Mouse (Mus musculus) erythroid progenitor cell, adult 5-6 weeks (primary cell): ENCODE data around the gene Myof. TPM values are rescaled to one million over a fixed set of nuclear protein-coding genes. Genes with fewer than 3 reads are reported as not detected.

Experiments used
- ATAC-seq: replicated peaks from 2 replicates; pipeline ENCODE4 v1.8.0; 2016; ENCODE audit warnings: moderate number of reproducible peaks, mild to moderate bottlenecking, moderate TSS enrichment, inconsistent platforms; ENCODE audit not compliant: poor library complexity, low FRiP score, severe bottlenecking
- total RNA-seq, 2 experiments: library from RNA; stranded (forward) in 1 of 2; stranded (reverse) in 1 of 2; fragments of 150-400 nt in 1 of 2; fragments of 186-747, 209-891 nt in 1 of 2; gene quantifications; 2 replicates each; pipeline versions ENCODE4 v1.2.3 to v1.2.4; 2015 to 2017; ENCODE audit warnings: low replicate concordance in 2 of 2

The Myof gene
- total RNA-seq, 2 experiments from 2014 or later, result 0.84 to 2.0 TPM

DNA sequence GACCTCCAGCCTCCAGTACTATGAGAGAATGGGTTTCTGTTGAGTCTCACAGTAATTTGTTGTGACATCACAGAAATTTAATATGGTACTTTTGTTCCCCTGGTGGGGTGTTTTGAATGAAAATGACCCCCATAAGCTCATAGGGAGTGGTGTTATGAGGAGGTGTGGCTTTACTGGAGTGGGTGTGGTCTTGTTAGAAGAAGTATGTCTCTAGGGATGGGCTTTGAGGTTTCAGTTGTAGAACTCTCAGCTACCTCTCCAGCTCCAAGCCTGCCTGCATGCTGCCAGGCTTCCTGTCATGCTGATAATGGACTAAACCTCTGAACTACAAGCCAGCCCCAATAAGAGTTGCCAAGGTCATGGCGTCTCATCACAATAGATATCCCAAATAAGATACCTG is 6.3 kb upstream of the Myof start:
- ATAC-seq, result no peak

DNA sequence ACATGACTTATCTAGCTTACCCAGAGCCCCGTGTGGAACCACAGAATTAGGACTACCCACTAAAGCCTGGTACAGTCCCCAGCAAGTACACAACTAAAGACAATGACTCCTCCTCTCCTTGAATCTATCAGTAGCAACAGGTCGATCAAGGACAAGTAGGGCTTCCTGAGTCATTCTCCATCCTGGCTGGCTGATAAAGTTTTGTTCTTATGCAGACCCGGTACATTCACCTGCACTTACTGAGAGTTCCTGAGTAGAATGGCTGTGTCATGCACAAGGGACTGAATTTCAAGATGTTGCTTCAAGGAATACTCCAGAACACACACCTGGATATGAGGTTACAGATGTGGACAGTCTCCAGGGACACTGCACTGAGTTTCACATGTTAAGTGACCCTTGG is 1.8 kb upstream of the Myof start:
- no peak for ATAC-seq

DNA sequence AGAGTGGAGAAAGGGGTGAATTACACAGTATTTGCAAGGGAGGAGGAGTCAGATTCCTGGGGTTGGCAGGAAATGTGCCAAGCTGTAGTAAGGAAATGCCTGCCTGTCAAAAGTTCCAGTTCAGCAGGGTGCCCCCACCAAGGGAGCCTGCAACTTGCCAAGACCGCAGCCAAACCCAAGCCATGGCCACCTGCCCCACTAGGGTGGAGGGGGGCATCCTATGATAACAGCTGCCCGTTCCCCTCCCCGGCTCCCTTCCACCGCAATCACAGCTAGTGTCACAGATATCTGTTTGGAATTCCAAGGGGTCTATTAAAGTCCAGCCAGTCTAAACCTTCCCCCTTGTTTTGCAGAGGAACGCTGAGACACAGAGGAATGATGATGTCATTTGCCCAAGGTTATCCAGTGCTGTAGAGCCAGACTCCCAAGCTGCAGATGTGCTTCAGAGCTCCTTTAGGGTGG is 1.1 kb downstream of the Myof start:
- no peak for ATAC-seq

DNA sequence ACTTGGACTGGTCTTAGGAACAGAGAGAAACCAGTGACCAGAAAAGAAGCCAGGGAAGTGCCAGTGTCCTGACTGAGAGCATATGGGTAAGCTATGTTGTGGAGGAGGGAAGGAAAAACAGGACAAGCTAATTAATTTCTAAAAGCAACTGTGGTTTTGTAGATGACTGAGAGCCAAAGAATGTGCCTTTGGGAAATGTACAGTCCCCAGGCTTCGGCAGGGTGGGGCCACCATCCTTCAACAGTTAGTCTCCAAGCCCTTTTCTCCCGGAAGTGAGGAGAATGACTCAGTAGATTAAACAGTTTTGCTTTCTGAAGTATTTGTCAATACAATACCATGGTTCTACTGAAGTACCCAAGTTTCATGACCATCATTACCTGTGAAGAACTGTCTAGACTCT is 5.1 kb downstream of the Myof start:
- no peak for ATAC-seq

DNA sequence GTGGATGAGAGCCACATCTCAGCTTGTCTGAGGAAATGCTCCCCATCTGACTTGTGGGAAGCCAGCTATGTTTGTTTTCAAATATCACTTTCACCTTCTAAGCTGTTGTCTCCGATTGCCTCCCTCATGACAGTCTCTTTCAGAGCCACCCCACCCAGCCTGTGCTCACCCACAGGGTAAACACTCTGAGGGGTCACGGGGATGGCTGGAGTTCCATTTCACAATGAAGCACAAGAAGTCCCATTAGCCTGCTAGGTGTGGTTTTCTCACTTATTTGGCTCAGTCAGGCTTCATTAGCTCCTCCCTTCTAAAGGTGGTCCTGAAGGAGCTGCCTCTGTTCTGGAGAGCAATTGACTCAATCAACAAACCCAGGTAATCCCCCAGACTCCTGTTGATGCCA is 7.6 kb downstream of the Myof start:
- no peak for ATAC-seq

DNA sequence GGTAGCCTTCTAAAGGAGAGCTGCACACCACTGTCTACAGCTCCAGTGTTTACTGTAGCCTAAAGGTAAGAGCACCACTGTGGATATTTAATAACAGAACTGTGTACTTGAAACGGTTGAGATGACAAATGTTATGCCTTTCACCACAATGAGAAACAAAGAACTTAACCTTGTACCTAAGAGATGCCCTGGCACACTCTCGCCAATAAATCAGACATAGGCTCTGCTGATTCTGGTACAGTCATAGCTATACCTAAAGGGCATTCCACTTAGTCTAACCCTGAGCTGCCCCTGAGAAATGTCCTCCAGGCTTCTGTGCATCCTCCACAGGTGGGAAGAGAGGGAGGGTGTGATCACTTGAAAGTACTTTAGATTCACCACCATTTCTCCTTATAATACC is 8.7 kb downstream of the Myof start:
- no peak for ATAC-seq

DNA sequence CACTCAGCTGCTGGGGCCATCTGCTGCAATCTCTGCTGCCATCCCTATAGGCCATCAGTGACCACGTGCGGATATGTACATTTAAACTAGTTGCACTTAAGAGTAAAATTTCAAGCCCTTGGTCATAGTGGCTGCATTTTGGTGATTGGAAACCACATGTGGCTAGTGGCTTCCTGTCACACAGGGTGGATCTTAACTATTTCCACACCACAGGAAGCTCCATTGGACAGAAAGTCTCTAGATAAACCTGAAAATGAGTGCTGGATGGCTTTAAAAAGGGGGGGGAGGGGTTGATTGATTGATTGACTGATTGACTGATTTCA is 9.7 kb downstream of the Myof start:
- no peak for ATAC-seq

DNA sequence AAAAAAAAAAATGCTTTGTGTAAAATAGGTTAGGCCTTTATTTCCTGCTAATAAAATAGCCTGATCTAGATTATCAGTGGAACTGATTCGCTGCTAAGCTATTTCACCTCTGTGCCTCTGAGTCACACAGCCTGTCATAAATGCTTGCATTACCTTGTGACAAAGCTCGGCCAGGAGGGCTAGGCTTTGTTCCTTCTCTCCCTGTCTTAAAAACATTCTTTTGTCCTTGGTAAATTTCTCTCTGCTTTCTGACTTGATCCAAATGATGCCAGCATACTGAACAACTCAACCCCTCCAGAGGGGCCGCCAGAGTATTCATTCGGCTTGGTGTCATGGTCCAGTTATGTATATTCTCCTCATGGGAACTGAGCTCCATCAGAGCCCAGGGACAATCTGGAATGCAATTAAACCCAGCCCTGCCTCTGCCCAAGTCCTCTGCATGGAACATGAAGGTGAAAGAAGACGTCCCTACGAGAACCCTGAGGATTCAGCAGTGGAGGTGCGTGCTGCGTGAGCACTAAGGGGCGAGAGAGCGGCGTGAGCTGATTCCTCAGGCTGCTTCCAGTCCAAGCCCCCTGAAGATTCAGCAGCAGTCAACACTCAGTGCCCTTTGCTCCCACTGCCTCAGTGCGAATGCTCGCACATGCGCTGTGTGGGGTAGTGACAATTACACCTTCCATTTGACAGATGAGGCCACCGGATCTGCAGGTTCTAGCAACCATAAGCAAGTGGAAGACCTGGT is 10.2 kb downstream of the Myof start:
- ATAC-seq, result no peak

DNA sequence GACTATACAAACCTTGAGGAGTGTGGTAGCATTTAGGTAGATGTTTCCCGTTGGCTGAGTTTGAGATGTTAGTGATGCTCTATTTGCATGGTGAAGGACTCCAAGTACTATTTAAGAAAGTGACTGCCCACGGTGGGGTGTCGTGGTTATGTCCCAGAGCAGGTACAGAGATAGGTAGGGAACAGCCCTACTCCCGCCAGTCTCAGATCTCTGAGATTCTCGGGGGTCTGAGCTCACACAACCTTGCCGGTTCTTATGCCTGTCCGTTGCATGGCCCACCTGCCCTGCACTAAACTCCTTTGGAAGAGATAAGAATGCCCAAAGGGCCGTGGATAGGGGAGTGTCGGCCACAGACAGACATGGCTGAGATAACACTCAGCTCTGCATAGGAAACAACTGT is 12.2 kb downstream of the Myof start:
- no peak for ATAC-seq

DNA sequence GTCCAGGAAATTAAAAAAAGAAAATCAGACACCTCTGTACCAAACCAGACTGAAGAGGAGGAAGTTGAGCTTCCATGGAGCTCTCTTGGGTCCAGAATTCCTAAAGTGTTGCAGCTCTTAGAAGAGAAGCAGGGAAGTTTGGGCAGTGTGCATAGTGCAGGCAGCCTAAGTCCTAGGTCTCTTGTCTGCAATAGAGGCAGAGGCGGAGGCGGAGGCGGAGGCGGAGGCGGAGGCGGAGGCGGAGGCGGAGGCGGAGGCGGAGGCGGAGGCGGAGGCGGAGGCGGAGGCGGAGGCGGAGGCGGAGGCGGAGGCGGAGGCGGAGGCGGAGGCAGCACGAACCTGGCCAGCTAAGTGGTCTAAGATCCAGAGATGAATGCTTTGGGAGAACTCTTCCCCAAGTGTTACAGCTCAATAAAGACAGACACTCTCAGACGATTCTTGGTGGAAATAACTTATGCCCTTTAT is 12.7 kb downstream of the Myof start:
- no peak for ATAC-seq

DNA sequence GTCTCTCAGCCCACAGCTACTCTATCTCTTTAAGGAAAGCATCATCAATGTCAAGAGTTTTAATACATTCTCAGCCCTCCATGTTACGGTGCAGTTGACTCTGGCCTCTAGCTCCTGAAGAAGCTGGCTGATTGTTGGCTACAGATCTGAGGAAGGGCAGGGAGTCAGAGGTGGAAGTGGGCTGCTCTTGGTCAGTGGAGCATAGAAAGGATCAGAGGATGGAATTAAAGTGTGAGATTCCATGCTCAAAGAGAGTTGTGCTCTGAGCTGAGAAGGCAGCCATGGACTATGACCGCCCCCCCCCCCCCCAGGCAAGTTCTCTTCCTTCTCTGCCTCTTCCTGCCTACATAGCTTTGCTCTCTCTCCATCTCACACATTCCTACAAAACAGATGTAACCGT is 13.5 kb downstream of the Myof start:
- ATAC-seq, result no peak

DNA sequence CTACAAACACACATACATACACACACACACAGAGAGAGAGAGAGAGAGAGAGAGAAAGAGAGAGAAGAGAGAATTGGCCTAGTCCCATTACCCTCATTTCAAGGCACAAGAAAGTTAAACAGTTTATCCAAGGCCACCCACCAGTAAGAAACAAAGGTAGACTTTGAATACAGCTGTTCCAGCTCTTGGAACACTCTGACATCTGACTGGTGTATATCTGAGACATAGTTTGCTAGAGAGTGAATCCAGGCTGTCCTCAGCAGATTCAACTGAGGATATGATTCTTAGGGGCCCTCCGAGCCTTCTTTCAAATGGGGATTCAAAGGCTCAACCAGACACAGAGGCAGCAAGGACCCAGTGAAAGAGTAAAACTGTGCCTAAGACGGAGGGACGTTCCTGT is 14.1 kb downstream of the Myof start:
- ATAC-seq, result no peak

DNA sequence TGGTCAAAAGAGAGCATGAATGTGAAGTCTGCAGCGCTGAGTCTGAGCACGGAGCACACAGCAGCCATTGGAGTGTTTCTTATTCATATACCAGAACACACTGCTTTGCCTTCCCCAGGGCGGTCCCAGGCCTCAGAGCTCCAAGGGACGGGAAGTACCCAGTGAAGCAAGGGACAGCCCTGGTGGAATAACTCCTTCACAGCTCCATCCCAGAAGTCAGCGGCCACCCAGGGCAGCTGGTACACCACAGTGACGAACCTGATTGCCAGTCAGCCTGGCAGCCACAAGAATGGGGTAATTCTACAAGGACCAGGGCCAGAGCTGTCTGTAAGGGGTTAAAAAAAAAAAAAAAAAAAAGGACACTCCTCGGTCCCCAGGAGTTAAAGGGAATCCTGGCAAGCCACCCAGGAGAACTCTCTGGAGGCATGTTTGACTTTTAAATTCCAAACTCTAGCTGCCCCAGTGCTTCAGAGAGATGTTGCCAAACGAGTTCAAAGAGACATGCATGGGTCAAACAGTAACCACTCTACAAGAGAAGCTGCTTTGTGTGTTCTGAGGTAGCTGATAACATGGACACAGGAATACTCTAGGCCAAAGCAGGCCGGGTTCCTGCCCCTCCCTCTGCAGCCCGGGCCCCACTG is 15.4 kb downstream of the Myof start:
- no peak for ATAC-seq

DNA sequence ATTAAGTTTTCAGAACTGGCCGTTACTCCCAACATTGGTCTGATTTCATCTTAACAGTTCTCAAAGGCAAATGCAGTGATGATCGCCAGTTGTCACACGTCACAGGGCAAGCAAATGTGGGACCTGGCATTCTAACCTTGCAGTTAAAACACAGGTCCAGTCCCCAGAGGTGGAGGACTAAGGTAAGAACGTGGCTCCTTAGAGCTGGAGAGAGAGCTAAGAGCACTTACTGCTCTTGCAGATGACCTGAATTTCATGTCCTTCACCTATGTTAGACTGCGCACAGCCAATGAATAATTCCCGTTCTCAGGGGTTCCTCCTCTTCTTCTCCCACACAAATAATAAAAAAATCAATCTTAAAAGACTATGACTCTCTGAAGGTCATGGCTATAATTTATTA is 16.0 kb downstream of the Myof start:
- no peak for ATAC-seq

DNA sequence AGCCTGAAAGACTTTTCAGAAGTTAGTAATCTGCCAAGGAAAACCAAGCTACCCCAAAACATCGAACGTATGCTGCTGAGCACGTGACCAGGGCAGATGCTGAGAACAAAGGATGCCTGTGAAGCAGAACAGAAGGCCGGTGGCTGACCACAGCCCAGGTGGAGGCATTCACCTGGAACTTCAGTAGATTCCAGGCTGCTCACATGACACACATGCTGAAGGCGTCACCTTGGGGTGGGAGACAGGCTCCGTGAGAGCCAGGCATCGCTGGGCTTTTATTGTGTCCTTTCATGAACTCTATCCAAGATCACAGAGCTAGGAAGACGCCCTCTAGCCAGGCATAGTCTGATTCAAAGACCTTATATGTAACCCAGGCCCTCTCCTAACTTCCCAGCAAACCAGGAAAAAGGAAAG is 17.2 kb downstream of the Myof start:
- ATAC-seq, result no peak

DNA sequence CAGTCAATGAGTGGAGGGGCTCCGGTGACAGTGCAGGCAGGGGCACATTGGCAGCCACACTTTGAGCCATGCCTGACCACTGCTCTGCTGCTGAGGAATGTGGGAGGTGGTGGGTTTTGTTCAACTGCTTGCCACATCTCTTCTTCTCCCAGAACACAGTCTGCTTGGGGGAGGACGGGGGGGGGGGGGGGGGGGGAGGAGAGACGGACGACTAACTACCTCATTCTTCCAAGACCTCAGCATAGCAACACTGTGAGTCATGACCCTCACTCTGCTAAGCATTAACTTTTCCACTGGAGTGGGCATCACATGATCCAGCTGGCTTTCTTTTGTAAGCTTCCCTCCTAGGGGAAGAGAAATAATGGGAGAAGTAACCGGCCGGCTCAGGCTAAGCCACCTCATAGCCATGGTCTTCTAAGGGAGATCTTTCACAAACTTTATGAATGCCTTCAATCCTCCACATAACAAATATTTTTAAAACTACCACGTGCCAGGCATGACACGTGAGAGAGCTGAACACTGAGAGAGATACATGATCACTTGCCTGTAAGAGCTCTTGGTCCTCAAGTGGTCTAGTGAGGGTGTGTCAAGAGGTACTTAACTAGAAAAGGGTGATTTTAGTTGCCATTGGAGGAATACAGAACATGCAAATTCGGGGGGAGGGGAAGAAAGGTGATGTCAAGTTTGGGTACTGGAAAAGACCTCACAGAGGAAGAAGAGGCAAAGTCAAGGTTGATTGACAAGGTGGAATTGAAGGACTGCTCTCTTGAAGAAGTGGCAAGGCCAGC is 17.9 kb downstream of the Myof start:
- ATAC-seq, result no peak

DNA sequence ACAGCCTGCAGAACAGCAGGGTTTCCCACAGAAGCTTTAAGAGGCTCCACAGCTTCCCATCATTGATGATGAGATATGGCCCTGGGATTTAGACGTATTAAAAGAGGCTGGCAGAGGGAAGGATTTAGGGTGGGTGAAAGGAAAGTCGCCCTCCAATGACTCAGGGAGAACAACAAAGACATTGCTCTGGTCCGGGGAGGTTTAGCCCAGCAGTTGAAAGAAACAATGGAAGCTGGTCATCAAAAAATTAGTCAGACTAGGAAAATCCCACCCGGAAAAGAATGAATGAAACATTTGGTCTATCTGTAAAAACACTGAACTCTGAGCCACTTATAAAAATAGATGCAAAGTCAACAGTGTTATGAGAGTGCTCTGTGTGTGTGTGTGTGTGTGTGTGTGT is 19.8 kb downstream of the Myof start:
- no peak for ATAC-seq

DNA sequence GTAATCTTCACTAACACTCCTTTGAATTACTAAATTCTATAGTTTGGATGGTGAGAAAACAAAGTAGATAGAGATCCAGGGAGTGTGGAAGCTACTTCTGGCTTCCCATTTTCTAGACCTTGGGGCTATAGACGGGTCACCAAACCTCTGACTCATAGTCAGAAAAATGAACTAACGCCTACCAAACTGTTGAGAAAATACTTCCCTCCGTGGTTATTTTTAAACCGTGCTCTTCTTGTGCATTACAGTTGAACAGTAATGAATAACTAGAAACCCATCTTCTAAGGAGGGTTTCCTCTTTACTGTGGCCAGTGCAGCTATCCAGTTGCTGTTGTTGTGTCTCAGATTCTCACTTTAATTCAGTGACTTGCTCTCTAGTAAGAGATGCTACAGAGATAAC is 20.7 kb downstream of the Myof start:
- no peak for ATAC-seq

DNA sequence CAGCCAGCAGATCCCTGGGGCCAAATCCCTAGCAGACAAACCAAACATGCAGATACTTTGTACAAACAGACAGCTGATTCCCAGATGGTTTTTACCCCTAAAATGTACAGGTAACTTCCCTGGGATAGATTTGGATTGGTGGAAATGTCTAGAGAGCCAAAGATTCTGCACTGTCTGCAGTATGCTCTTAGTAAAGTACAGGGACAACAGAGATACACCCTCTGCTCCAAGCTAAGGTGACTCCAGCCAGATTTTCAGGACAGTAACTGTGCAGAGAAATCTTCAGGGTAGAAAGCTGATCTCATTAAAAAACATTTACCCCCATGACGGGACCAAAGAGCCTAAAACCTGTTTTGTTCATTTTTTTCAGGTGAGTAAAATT is 27.5 kb downstream of the Myof start:
- no peak for ATAC-seq

DNA sequence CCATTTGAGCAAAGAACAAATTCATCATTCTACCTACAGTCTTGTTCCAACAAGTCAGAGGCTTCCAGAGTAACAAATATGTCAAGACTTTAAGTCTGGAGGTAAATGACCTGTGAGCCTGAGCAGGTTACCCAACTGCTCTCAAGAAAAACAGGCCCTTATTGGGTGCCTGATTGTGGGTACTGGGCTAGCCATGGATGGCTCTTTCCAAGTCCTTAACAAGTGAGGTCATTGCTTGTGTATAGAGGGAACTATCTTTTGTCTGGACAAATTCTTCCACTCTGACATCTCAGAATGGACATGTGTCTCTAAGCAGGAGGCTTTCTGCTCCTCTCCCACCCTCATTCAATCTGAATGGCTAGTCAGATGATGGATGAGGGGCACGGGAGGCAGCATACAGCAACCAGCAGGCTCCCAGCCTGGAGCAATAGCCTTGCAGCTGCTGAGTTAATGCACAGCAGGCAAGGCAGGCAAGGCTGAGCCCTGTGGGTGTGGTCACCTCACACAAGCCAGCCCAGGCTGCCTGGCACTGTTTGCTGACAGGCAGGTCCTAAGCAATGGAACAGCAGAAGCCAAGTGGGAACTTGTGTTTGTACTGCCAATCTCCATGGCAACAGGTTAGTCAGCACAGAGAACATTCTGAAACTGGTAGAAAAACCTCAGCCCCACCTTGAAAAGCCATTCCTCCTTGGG is 28.1 kb downstream of the Myof start:
- no peak for ATAC-seq

DNA sequence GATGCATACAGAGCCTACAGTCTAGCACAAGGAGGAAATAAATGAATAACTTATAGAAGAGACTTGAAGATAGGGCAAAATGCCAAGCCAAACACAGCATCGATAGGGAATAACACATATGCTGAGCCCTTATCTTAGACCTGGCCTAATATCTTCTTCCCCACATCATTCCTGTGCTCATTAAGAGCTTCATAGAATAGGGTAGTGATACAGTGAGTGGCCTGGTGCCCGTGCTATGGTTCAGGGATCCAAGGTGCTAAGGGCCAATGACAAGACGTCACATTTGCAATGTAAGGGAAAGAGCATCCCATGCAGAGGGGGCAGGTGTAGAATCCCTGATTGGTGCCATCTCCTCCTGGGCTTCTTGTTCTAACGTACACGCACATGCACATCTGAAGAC is 28.9 kb downstream of the Myof start:
- no peak for ATAC-seq
